In genomic region chr14:9146595-9147219, GRCm38 (mm10) we compare ENCODE assay signal across 19 mouse cellular contexts.
"Had no signal": no experiment of that assay in that cellular context is flagged by ENCODE, and none has a peak within 500 bp of the region (broad histone marks: within the 10 kb centered on the region; RNA-seq: fewer than 3 reads in every experiment).

No protein-coding gene starts in this region.

- ATAC-seq: intestine, embryonic 15.5 days; midbrain, embryonic 13.5 days; midbrain, embryonic 16.5 days had no signal

- H3K4me1 ChIP-seq: intestine, embryonic 15.5 days; kidney, embryonic 15.5 days; liver, embryonic 13.5 days; megakaryocyte, embryonic 14.5 days; midbrain, embryonic 10.5 days; midbrain, embryonic 13.5 days; neural tube, embryonic 13.5 days had no signal

- H3K4me2 ChIP-seq: intestine, embryonic 15.5 days; kidney, embryonic 15.5 days; liver, embryonic 13.5 days; midbrain, embryonic 13.5 days; neural tube, embryonic 13.5 days had no signal

- H3K9ac ChIP-seq: intestine, embryonic 15.5 days; kidney, embryonic 15.5 days; liver, embryonic 13.5 days; midbrain, embryonic 13.5 days; neural tube, embryonic 13.5 days had no signal

- H3K9me3 ChIP-seq: intestine, embryonic 15.5 days; kidney, embryonic 15.5 days; liver, embryonic 13.5 days; megakaryocyte, embryonic 14.5 days; midbrain, embryonic 10.5 days; midbrain, embryonic 13.5 days; neural tube, embryonic 13.5 days had no signal

- H3K4me3 ChIP-seq: intestine, embryonic 15.5 days; kidney, embryonic 15.5 days; left cerebral cortex, adult 2 months; liver, embryonic 13.5 days; megakaryocyte, embryonic 14.5 days; midbrain, embryonic 10.5 days; midbrain, embryonic 13.5 days; myocyte; neural tube, embryonic 13.5 days had no signal

- H3K36me3 ChIP-seq: intestine, embryonic 15.5 days; kidney, embryonic 15.5 days; liver, embryonic 13.5 days; midbrain, embryonic 10.5 days; midbrain, embryonic 13.5 days; neural tube, embryonic 13.5 days had no signal

- DNase-seq: kidney, adult 11 months; kidney, adult 8-10 months; kidney, postnatal 10 days; kidney, postnatal 36 days; layer of hippocampus, postnatal 36 days; liver, embryonic 13.5 days; retina, postnatal 1 day; thymus, adult 2 months; thymus, postnatal 25 days had no signal

- H3K27ac ChIP-seq: intestine, embryonic 15.5 days; kidney, embryonic 15.5 days; left cerebral cortex, adult 2 months; liver, embryonic 13.5 days; midbrain, embryonic 10.5 days; midbrain, embryonic 13.5 days; neural tube, embryonic 13.5 days; stomach, postnatal 0 days had no signal

- H3K27me3 ChIP-seq: intestine, embryonic 15.5 days; kidney, embryonic 15.5 days; liver, embryonic 13.5 days; megakaryocyte, embryonic 14.5 days; midbrain, embryonic 13.5 days; neural tube, embryonic 13.5 days had no signal
